Mouse (Mus musculus): Measurements from ENCODE around the gene Pon1. TPM values are rescaled to one million over a fixed set of nuclear protein-coding genes. Genes with fewer than 3 reads are reported as not detected.
"Not testable (repeated sequence)": the region's sequence is repeated elsewhere in the genome, so short reads cannot be mapped to it uniquely, and the experiment has no call there.

Gene Pon1
- polyA plus RNA-seq, 2 experiments: not detected

DNA sequence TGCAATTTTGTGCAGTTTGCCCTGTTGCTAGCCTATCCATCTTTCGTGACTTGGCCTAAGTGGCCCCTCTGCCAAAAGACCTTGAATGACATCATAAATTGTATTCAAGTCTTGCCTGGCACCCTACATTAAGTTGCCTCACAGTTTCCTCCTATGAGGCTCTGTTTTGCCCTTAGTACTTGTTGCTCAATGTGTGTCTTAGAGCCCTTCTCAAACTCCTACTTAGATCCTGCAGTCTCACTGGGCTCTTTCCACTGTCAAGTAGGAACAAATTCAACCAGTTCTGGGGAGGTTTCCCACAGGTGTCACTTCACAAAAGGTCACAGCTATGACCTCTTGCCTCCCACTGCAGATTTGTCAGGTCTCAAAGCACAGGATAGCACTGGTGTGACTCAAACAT is 40.1 kb upstream of the Pon1 start:
- no peaks in the 10 kb centered on the region for H3K27me3 ChIP-seq (ENCODE audit: control insufficient read depth, insufficient read depth, low read length)
- H3K9ac ChIP-seq (ENCODE audit: low read depth, low read length, severe bottlenecking): no peak overlapping the region
- DNase-seq (ENCODE audit: low spot score): no peak
- WGBS: 92% methylated on average over 1 of the region's 1 CpGs
- H3K4me3 ChIP-seq (replicated peaks; ENCODE audit: low read length): no peak overlapping the region
- no peaks in the 10 kb centered on the region for H3K9me3 ChIP-seq (ENCODE audit: control insufficient read depth, low read length)
- TF ChIP-seq POLR2A (IDR thresholded peaks at IDR 0.05; ENCODE audit: borderline replicate concordance, extremely low read depth, insufficient read depth, insufficient read length): no peak
- H3K27ac ChIP-seq (replicated peaks; ENCODE audit: low read depth, low read length): no peak overlapping the region
- ATAC-seq (ENCODE audit: low FRiP score, low read depth): no peak
- no peaks in the 10 kb centered on the region for H3K4me1 ChIP-seq (ENCODE audit: control insufficient read depth, insufficient read depth, low read length)
- H3K36me3 ChIP-seq (ENCODE audit: control insufficient read depth, insufficient read depth, low read length): no peaks in the 10 kb centered on the region
- no peak overlapping the region for H3K4me2 ChIP-seq (replicated peaks; ENCODE audit: low read depth, low read length, severe bottlenecking)

DNA sequence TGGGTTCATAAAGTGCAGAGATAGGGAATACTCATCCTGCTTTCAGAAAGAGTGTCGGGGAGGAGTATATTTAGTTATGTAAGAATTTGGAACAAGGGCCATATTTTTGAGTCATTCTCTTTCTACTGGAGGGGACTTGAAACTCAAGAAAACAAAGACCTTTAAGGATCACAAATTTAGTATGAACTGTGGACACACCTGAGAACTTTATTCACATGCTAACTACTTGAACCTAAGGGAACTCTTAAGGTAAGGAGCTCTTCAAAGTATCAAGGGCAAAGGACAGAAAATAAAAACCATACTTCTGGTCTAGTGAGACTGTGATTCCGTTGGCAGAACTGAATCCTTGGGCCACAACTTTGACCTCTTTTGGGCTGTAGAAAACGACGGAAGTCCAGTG is 38.3 kb upstream of the Pon1 start:
- TF ChIP-seq POLR2A (IDR thresholded peaks at IDR 0.05; ENCODE audit: borderline replicate concordance, extremely low read depth, insufficient read depth, insufficient read length): no peak
- Histone ChIP-seq H3K27me3 (ENCODE audit: control insufficient read depth, insufficient read depth, low read length) (no peaks in the 10 kb centered on the region), H3K27ac (replicated peaks; ENCODE audit: low read depth, low read length) (no peak overlapping the region), H3K4me1 (ENCODE audit: control insufficient read depth, insufficient read depth, low read length) (no peaks in the 10 kb centered on the region), H3K9ac (ENCODE audit: low read depth, low read length, severe bottlenecking) (no peak overlapping the region), H3K36me3 (ENCODE audit: control insufficient read depth, insufficient read depth, low read length) (no peaks in the 10 kb centered on the region), H3K9me3 (ENCODE audit: control insufficient read depth, low read length) (no peaks in the 10 kb centered on the region), H3K4me2 (replicated peaks; ENCODE audit: low read depth, low read length, severe bottlenecking) (no peak overlapping the region), H3K4me3 (replicated peaks; ENCODE audit: low read length) (no peak overlapping the region)
- WGBS: 94% methylated on average over 4 of the region's 4 CpGs
- DNase-seq (ENCODE audit: low spot score) (no peak), ATAC-seq (ENCODE audit: low FRiP score, low read depth) (no peak)

DNA sequence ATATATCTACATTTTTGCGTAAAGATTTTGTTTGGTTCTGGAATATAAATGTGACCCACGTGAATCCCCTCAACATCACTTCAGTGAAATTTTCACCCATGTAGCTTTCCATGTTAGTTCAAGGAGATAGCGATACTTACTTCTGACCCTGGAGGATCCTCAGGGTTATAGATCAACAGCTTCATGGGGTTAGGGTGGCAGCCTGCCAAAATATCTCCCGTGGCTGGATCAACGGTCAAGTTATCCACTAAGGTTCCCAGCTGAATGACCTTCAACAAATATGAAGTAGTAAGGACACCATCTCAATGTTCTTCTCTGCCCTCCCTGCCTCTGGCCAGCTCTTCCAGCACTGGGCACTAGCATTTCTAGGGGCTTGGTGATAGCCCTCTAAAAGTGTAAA is 36.5 kb upstream of the Pon1 start:
- H3K27me3 ChIP-seq (ENCODE audit: control insufficient read depth, insufficient read depth, low read length): no peaks in the 10 kb centered on the region
- no peak overlapping the region for H3K9ac ChIP-seq (ENCODE audit: low read depth, low read length, severe bottlenecking)
- DNase-seq (ENCODE audit: low spot score): no peak
- 93% methylated on average over 5 of the region's 5 CpGs for WGBS
- TF ChIP-seq POLR2A (IDR thresholded peaks at IDR 0.05; ENCODE audit: borderline replicate concordance, extremely low read depth, insufficient read depth, insufficient read length): no peak
- H3K4me2 ChIP-seq (replicated peaks; ENCODE audit: low read depth, low read length, severe bottlenecking): no peak overlapping the region
- H3K36me3 ChIP-seq (ENCODE audit: control insufficient read depth, insufficient read depth, low read length): no peaks in the 10 kb centered on the region
- H3K4me3 ChIP-seq (replicated peaks; ENCODE audit: low read length): no peak overlapping the region
- H3K9me3 ChIP-seq (ENCODE audit: control insufficient read depth, low read length): no peaks in the 10 kb centered on the region
- no peak for ATAC-seq (ENCODE audit: low FRiP score, low read depth)
- no peak overlapping the region for H3K27ac ChIP-seq (replicated peaks; ENCODE audit: low read depth, low read length)
- no peaks in the 10 kb centered on the region for H3K4me1 ChIP-seq (ENCODE audit: control insufficient read depth, insufficient read depth, low read length)

DNA sequence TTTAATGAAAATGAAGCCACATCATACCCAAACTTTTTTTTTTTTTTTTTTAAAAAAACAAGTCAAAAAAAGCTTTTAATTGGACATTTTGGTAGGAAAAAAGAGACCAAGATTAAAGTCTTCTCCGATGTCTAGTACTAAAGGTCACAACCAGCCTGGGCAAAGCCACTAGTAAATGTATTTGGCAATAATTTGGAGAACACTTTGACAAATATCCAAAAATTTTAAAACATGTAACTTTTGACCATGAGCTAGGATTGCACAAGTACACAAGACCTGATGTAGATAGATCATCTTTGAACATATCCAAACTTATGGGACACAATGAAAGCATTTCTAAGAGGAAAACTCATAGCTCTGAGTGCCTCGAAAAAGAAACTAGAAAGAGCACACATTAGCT is 29.8 kb upstream of the Pon1 start:
- not testable (repeated sequence) for H3K27ac ChIP-seq (replicated peaks; ENCODE audit: low read depth, low read length); DNase-seq (ENCODE audit: low spot score); H3K4me2 ChIP-seq (replicated peaks; ENCODE audit: low read depth, low read length, severe bottlenecking); H3K9ac ChIP-seq (ENCODE audit: low read depth, low read length, severe bottlenecking); H3K9me3 ChIP-seq (ENCODE audit: control insufficient read depth, low read length); H3K4me1 ChIP-seq (ENCODE audit: control insufficient read depth, insufficient read depth, low read length); H3K36me3 ChIP-seq (ENCODE audit: control insufficient read depth, insufficient read depth, low read length); H3K4me3 ChIP-seq (replicated peaks; ENCODE audit: low read length); ATAC-seq (ENCODE audit: low FRiP score, low read depth); H3K27me3 ChIP-seq (ENCODE audit: control insufficient read depth, insufficient read depth, low read length)
- 90% methylated on average over 2 of the region's 2 CpGs for WGBS

DNA sequence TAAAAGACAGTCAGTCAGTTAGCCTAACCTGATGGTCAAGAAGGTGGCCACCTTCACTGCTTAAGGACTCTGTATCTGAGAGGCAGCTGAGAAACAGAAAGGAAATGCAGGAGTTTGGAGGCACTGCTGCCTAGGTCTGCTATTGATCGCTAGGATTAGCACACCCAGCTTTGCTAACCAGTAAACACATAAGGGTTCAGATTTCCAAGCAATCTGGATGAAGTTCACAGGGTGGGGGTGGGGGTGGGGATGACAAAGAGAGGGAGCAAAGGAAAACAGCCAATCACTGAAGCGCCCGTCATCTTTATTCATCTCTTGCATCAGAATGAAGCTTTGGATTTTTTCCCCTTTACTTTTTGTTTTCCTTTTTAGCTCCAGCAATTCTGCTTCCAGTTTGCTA is 28.3 kb upstream of the Pon1 start:
- DNase-seq (ENCODE audit: low spot score) (no peak), ATAC-seq (ENCODE audit: low FRiP score, low read depth) (no peak)
- no peak overlapping the region for H3K4me3 ChIP-seq (replicated peaks; ENCODE audit: low read length)
- no peaks in the 10 kb centered on the region for H3K36me3 ChIP-seq (ENCODE audit: control insufficient read depth, insufficient read depth, low read length)
- no peak overlapping the region for H3K27ac ChIP-seq (replicated peaks; ENCODE audit: low read depth, low read length)
- no peaks in the 10 kb centered on the region for H3K9me3 ChIP-seq (ENCODE audit: control insufficient read depth, low read length)
- WGBS: 71% methylated on average over 3 of the region's 3 CpGs
- H3K4me1 ChIP-seq (ENCODE audit: control insufficient read depth, insufficient read depth, low read length): no peaks in the 10 kb centered on the region
- no peaks in the 10 kb centered on the region for H3K27me3 ChIP-seq (ENCODE audit: control insufficient read depth, insufficient read depth, low read length)
- H3K4me2 ChIP-seq (replicated peaks; ENCODE audit: low read depth, low read length, severe bottlenecking): no peak overlapping the region
- TF ChIP-seq POLR2A (IDR thresholded peaks at IDR 0.05; ENCODE audit: borderline replicate concordance, extremely low read depth, insufficient read depth, insufficient read length): no peak
- no peak overlapping the region for H3K9ac ChIP-seq (ENCODE audit: low read depth, low read length, severe bottlenecking)

DNA sequence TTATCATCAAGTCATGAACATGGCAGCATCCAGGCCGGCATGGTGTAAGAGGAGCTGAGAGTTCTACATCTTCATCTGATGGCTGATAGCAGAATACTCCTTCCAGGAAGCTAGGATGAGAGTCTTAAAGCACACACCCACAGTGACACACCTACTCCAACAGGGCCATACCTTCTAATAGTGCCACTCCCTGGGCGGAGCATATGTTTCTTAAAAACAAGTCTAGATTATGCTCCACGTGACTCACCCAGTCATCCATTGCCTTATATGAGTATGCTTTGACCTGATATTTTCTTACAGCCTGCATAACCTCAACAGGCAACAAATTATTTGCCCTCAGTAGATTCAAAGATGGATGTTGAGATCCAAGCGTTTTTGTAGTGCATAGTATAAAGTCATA is 24.4 kb upstream of the Pon1 start:
- Histone ChIP-seq H3K4me3 (replicated peaks; ENCODE audit: low read length) (no peak overlapping the region), H3K4me2 (replicated peaks; ENCODE audit: low read depth, low read length, severe bottlenecking) (no peak overlapping the region)

More for the DNA sequence above, 24.4 kb upstream of the Pon1 start:
- WGBS: 90% methylated on average over 4 of the region's 4 CpGs
- H3K4me1 ChIP-seq (ENCODE audit: control insufficient read depth, insufficient read depth, low read length): no peaks in the 10 kb centered on the region
- ATAC-seq (ENCODE audit: low FRiP score, low read depth) (no peak), DNase-seq (ENCODE audit: low spot score) (no peak)
- no peaks in the 10 kb centered on the region for H3K27me3 ChIP-seq (ENCODE audit: control insufficient read depth, insufficient read depth, low read length)
- no peaks in the 10 kb centered on the region for H3K9me3 ChIP-seq (ENCODE audit: control insufficient read depth, low read length)
- no peak overlapping the region for H3K27ac ChIP-seq (replicated peaks; ENCODE audit: low read depth, low read length)
- H3K36me3 ChIP-seq (ENCODE audit: control insufficient read depth, insufficient read depth, low read length): no peaks in the 10 kb centered on the region
- no peak overlapping the region for H3K9ac ChIP-seq (ENCODE audit: low read depth, low read length, severe bottlenecking)
- TF ChIP-seq POLR2A (IDR thresholded peaks at IDR 0.05; ENCODE audit: borderline replicate concordance, extremely low read depth, insufficient read depth, insufficient read length): no peak
